Mouse (Mus musculus) spleen, postnatal 14 days (tissue): Measurements from ENCODE around the gene Cdyl.
A peak's percentile ranks its signal among the peaks of the same experiment; 100 is the strongest.
"Not testable (repeated sequence)": the region's sequence is repeated elsewhere in the genome, so short reads cannot be mapped to it uniquely, and the experiment has no call there.

ENCODE experiments used
- DNase-seq, 2 experiments: peaks; one replicate each; pipeline ENCODE4 v3.0.0; 2021 to 2022; ENCODE audit warnings: low spot score in 2 of 2

The Cdyl gene

GRCm38 (mm10) chr13:35832676-35833075 is 173.0 kb downstream of the Cdyl start:
- no peak for DNase-seq

GRCm38 (mm10) chr13:35833941-35834340 is 174.3 kb downstream of the Cdyl start:
- no peak for DNase-seq

GRCm38 (mm10) chr13:35835669-35836068 is 176.0 kb downstream of the Cdyl start:
- no peak for DNase-seq

GRCm38 (mm10) chr13:35836501-35836900 is 176.9 kb downstream of the Cdyl start:
- not testable (repeated sequence) for DNase-seq

GRCm38 (mm10) chr13:35840102-35840501 is 180.5 kb downstream of the Cdyl start:
- DNase-seq: no peak

- DNase-seq: no peak
Observed at GRCm38 (mm10) chr13:35843383-35843782, 183.8 kb downstream of the Cdyl start.

- no peak for DNase-seq
Observed at GRCm38 (mm10) chr13:35845306-35845705, 185.7 kb downstream of the Cdyl start.

- DNase-seq: no peak
Observed at GRCm38 (mm10) chr13:35848694-35849093, 189.1 kb downstream of the Cdyl start.

- no peak for DNase-seq
Observed at GRCm38 (mm10) chr13:35851581-35851980, 191.9 kb downstream of the Cdyl start.

- DNase-seq: no peak
Observed at GRCm38 (mm10) chr13:35852851-35853575, 193.4 kb downstream of the Cdyl start.

GRCm38 (mm10) chr13:35857486-35857885 is 197.9 kb downstream of the Cdyl start:
- no peak for DNase-seq

GRCm38 (mm10) chr13:35860916-35861315 is 201.3 kb downstream of the Cdyl start:
- no peak for DNase-seq

GRCm38 (mm10) chr13:35870659-35871058 is 211.0 kb downstream of the Cdyl start:
- no peak for DNase-seq

GRCm38 (mm10) chr13:35871107-35871506 is 211.5 kb downstream of the Cdyl start:
- no peak for DNase-seq

GRCm38 (mm10) chr13:35875396-35875795 is 215.8 kb downstream of the Cdyl start:
- no peak for DNase-seq

GRCm38 (mm10) chr13:35878282-35878681 is 218.6 kb downstream of the Cdyl start:
- no peak for DNase-seq

GRCm38 (mm10) chr13:35879068-35879467 is 219.4 kb downstream of the Cdyl start:
- DNase-seq: no peak

GRCm38 (mm10) chr13:35879519-35879918 is 219.9 kb downstream of the Cdyl start:
- no peak for DNase-seq

GRCm38 (mm10) chr13:35880555-35881046 is 221.0 kb downstream of the Cdyl start:
- no peak for DNase-seq

- DNase-seq: peak in 1 of 2 experiments; percentile 35
Observed at GRCm38 (mm10) chr13:35886121-35886725, 226.6 kb downstream of the Cdyl start.

- no peak for DNase-seq
Observed at GRCm38 (mm10) chr13:35892866-35893265, 233.2 kb downstream of the Cdyl start.

- no peak for DNase-seq
Observed at GRCm38 (mm10) chr13:35905378-35905777, 245.7 kb downstream of the Cdyl start.

- DNase-seq: peak; percentile 64 to 76
Observed at GRCm38 (mm10) chr13:35905879-35906481, 246.3 kb downstream of the Cdyl start, which contains the start of gene Rpp40. Gene Rpp40 (minus strand): TSS chr13:35906359.
